In genomic region chr10:75573181-75573580, GRCm38 (mm10) we compare ENCODE assay signal across 28 mouse cellular contexts. TPM values are rescaled to one million over a fixed set of nuclear protein-coding genes. Genes with fewer than 3 reads are reported as not detected.
DNase-seq lines count a peak whose midpoint lies in the region; ATAC-seq and TF ChIP-seq lines count a peak whose summit lies in the region.
"Had no signal": no experiment of that assay in that cellular context is flagged by ENCODE, and none has a peak within 500 bp of the region (broad histone marks: within the 10 kb centered on the region; RNA-seq: fewer than 3 reads in every experiment).

No protein-coding gene starts in this region.

- H3K27ac ChIP-seq in kidney, adult 2 months (ENCODE audit: insufficient read depth, low read depth, low read length): peak overlapping the region; percentile 90
- H3K27ac ChIP-seq in kidney, embryonic 15.5 days: peak overlapping the region; percentile 75
- no peak overlapping the region for H3K27ac ChIP-seq in midbrain, embryonic 10.5 days (replicated peaks)
- H3K27ac ChIP-seq: heart, embryonic 15.5 days; hindbrain, embryonic 12.5 days; hindbrain, postnatal 0 days; intestine, embryonic 15.5 days; left cerebral cortex, adult 2 months; limb, embryonic 13.5 days; lung, embryonic 15.5 days; stomach, embryonic 15.5 days had no signal

- DNase-seq in kidney, adult 2 months: peak; percentile 95
- peak; percentile 77 to 92 for DNase-seq in kidney, postnatal 25 days
- no peak for DNase-seq in adrenal gland, postnatal 25 days
- DNase-seq in gastrocnemius, postnatal 4 days (ENCODE audit: low spot score in 2 of 2): no peak
- DNase-seq in midbrain, embryonic 10.5 days (ENCODE audit: low spot score): no peak
- DNase-seq in adrenal gland, adult (ENCODE audit: inconsistent age in 2 of 2, low spot score in 1 of 2): no peak
- DNase-seq: adrenal gland, postnatal 10 days; B cell, adult 2 months; cerebellum, adult 11-12 months; cerebellum, postnatal 10 days; forebrain, postnatal 0 days; right cerebral cortex, postnatal 25 days; thymus, postnatal 14 days had no signal

- H3K4me2 ChIP-seq in kidney, embryonic 15.5 days: peak overlapping the region; percentile 25
- H3K4me2 ChIP-seq: heart, embryonic 15.5 days; hindbrain, embryonic 12.5 days; intestine, embryonic 15.5 days; limb, embryonic 13.5 days; liver, embryonic 11.5 days; lung, embryonic 15.5 days; midbrain, embryonic 11.5 days; stomach, embryonic 15.5 days had no signal

- H3K4me1 ChIP-seq in kidney, adult 2 months (ENCODE audit: control insufficient read depth, insufficient read depth, low read length): peaks cover 10% of the 10 kb centered on the region; the same call in 1 of the 2 replicates
- peaks cover 46% of the 10 kb centered on the region for H3K4me1 ChIP-seq in kidney, embryonic 15.5 days
- peaks cover 35% of the 10 kb centered on the region for H3K4me1 ChIP-seq in midbrain, embryonic 10.5 days
- H3K4me1 ChIP-seq: lung, embryonic 15.5 days; stomach, embryonic 15.5 days had no signal

- no peaks in the 10 kb centered on the region for H3K36me3 ChIP-seq in kidney, adult 2 months (ENCODE audit: control insufficient read depth, insufficient read depth, low read length)
- H3K36me3 ChIP-seq in kidney, embryonic 15.5 days: no peaks in the 10 kb centered on the region
- H3K36me3 ChIP-seq in midbrain, embryonic 10.5 days: no peaks in the 10 kb centered on the region
- H3K36me3 ChIP-seq: heart, embryonic 15.5 days; hindbrain, embryonic 12.5 days; intestine, embryonic 15.5 days; limb, embryonic 13.5 days; lung, embryonic 15.5 days; stomach, embryonic 15.5 days had no signal

- no peaks in the 10 kb centered on the region for H3K9me3 ChIP-seq in kidney, embryonic 15.5 days (replicated peaks)
- no peaks in the 10 kb centered on the region for H3K9me3 ChIP-seq in midbrain, embryonic 10.5 days (replicated peaks)
- H3K9me3 ChIP-seq: heart, embryonic 15.5 days; hindbrain, embryonic 12.5 days; intestine, embryonic 15.5 days; limb, embryonic 13.5 days; lung, embryonic 15.5 days; stomach, embryonic 15.5 days had no signal

- H3K9ac ChIP-seq in kidney, embryonic 15.5 days: no peak overlapping the region
- H3K9ac ChIP-seq: forebrain, postnatal 0 days; heart, embryonic 15.5 days; hindbrain, embryonic 12.5 days; intestine, embryonic 15.5 days; limb, embryonic 13.5 days; lung, embryonic 15.5 days; stomach, embryonic 15.5 days had no signal

- ATAC-seq in kidney, embryonic 15.5 days (replicated peaks; ENCODE audit: low FRiP score): peak; percentile 68; the same call in 1 of the 2 replicates
- ATAC-seq: forebrain, postnatal 0 days; hindbrain, postnatal 0 days; intestine, embryonic 15.5 days had no signal

- peak overlapping the region; percentile 24 for H3K4me3 ChIP-seq in kidney, adult 2 months (ENCODE audit: insufficient read depth, low read depth, low read length)
- no peak overlapping the region for H3K4me3 ChIP-seq in kidney, embryonic 15.5 days (replicated peaks)
- H3K4me3 ChIP-seq in midbrain, embryonic 10.5 days: no peak overlapping the region
- H3K4me3 ChIP-seq: erythroblast, embryonic 14.5 days; heart, embryonic 15.5 days; hindbrain, embryonic 12.5 days; intestine, embryonic 15.5 days; left cerebral cortex, adult 2 months; limb, embryonic 13.5 days; lung, embryonic 15.5 days; stomach, embryonic 15.5 days had no signal

- TF ChIP-seq POLR2A in kidney, adult 2 months (IDR thresholded peaks at IDR 0.05; ENCODE audit: low read depth, low read length): no peak

- 37% methylated on average over 10 of the region's 10 CpGs for WGBS in kidney, adult 2 months
- 43% methylated on average over 10 of the region's 10 CpGs for WGBS in kidney, embryonic 15.5 days
- 65% methylated on average over 10 of the region's 10 CpGs for WGBS in midbrain, embryonic 10.5 days

- no peaks in the 10 kb centered on the region for H3K27me3 ChIP-seq in kidney, adult 2 months (replicated peaks; ENCODE audit: control insufficient read depth, insufficient read depth, low read length)
- H3K27me3 ChIP-seq in kidney, embryonic 15.5 days: no peaks in the 10 kb centered on the region
- peaks cover 13% of the 10 kb centered on the region for H3K27me3 ChIP-seq in midbrain, embryonic 10.5 days (ENCODE audit: low read depth, poor library complexity, severe bottlenecking)
- H3K27me3 ChIP-seq: hindbrain, embryonic 12.5 days; intestine, embryonic 15.5 days; lung, embryonic 15.5 days; stomach, embryonic 15.5 days had no signal

- no peak for TF ChIP-seq CTCF in kidney, adult 2 months (conservative IDR thresholded peaks at IDR 0.05; ENCODE audit: insufficient read depth, insufficient read length, low read depth, low read length)

RNA-seq across cellular contexts. Expression of gene Ggt1, which starts 11.8 kb away (rescaled TPM):
- 881 and 1,007 TPM in 2 replicates for polyA plus RNA-seq in kidney, adult 2 months (2012; rRNA removed)
- polyA plus RNA-seq in kidney, embryonic 15.5 days (2015; fragmentation: Nextera tagmentation; extraction: Ambion mirVana): 128 and 137 TPM in 2 replicates
- total RNA-seq in adrenal gland, postnatal 25 days (2021): not detected in 2 replicates
- under 1 TPM; 0.66 to 0.80 TPM for total RNA-seq in gastrocnemius, postnatal 4 days (2021)
- polyA plus RNA-seq in midbrain, embryonic 10.5 days (2016; fragmentation: Nextera tagmentation; extraction: Ambion mirVana): 2.7 and 3.1 TPM in 2 replicates
- total RNA-seq: gastrocnemius, adult 8-10 months; heart, postnatal 25 days; megakaryocyte progenitor cell, adult 5-6 weeks had no signal
- polyA plus RNA-seq: erythroblast, embryonic 14.5 days had no signal

RNA-seq across cellular contexts. Expression of gene Lrrc75b, which starts 13.1 kb away (rescaled TPM):
- 2.1 and 2.2 TPM in 2 replicates for polyA plus RNA-seq in kidney, adult 2 months (2012; rRNA removed)
- 3.0 and 3.1 TPM in 2 replicates for polyA plus RNA-seq in kidney, embryonic 15.5 days (2015; fragmentation: Nextera tagmentation; extraction: Ambion mirVana)
- 0.67 TPM in 1 of 2 replicates, not detected in the other for total RNA-seq in adrenal gland, postnatal 25 days (2021)
- total RNA-seq in gastrocnemius, postnatal 4 days (2021): 1 to 10 TPM; 2.8 to 3.3 TPM
- 1.6 and 3.8 TPM in 2 replicates for polyA plus RNA-seq in midbrain, embryonic 10.5 days (2016; fragmentation: Nextera tagmentation; extraction: Ambion mirVana)
- total RNA-seq: megakaryocyte progenitor cell, adult 5-6 weeks had no signal
- polyA plus RNA-seq: erythroblast, embryonic 14.5 days had no signal

RNA-seq across cellular contexts. Expression of gene Ggt5, which starts 16.0 kb away (rescaled TPM):
- polyA plus RNA-seq in kidney, adult 2 months (2012; rRNA removed): 34.5 and 48.3 TPM in 2 replicates
- 6.7 and 7.7 TPM in 2 replicates for polyA plus RNA-seq in kidney, embryonic 15.5 days (2015; fragmentation: Nextera tagmentation; extraction: Ambion mirVana)
- 5.9 and 6.8 TPM in 2 replicates for total RNA-seq in adrenal gland, postnatal 25 days (2021)
- total RNA-seq in gastrocnemius, postnatal 4 days (2021): 10 to 100 TPM; 10.8 to 13.1 TPM
- polyA plus RNA-seq in midbrain, embryonic 10.5 days (2016; fragmentation: Nextera tagmentation; extraction: Ambion mirVana): 0.56 and 1.2 TPM in 2 replicates
- polyA plus RNA-seq: erythroblast, embryonic 14.5 days had no signal

RNA-seq across cellular contexts. Expression of gene Gucd1, which starts 55.4 kb away (rescaled TPM):
- 124 and 164 TPM in 2 replicates for polyA plus RNA-seq in kidney, adult 2 months (2012; rRNA removed)
- 44.2 and 46.0 TPM in 2 replicates for polyA plus RNA-seq in kidney, embryonic 15.5 days (2015; fragmentation: Nextera tagmentation; extraction: Ambion mirVana)
- total RNA-seq in adrenal gland, postnatal 25 days (2021): 28.8 and 32.0 TPM in 2 replicates
- 10 to 100 TPM; 39.5 to 39.9 TPM for total RNA-seq in gastrocnemius, postnatal 4 days (2021)
- polyA plus RNA-seq in midbrain, embryonic 10.5 days (2016; fragmentation: Nextera tagmentation; extraction: Ambion mirVana): 32.1 and 35.7 TPM in 2 replicates

RNA-seq across cellular contexts. Expression of gene Snrpd3, which starts 55.8 kb away (rescaled TPM):
- polyA plus RNA-seq in kidney, adult 2 months (2012; rRNA removed): 27.0 and 41.2 TPM in 2 replicates
- 175 and 183 TPM in 2 replicates for polyA plus RNA-seq in kidney, embryonic 15.5 days (2015; fragmentation: Nextera tagmentation; extraction: Ambion mirVana)
- total RNA-seq in adrenal gland, postnatal 25 days (2021): 82.5 and 104 TPM in 2 replicates
- 100 to 1,000 TPM; 103 to 106 TPM for total RNA-seq in gastrocnemius, postnatal 4 days (2021)
- polyA plus RNA-seq in midbrain, embryonic 10.5 days (2016; fragmentation: Nextera tagmentation; extraction: Ambion mirVana): 271 and 281 TPM in 2 replicates

Comparison
In these comparisons a context has a peak if more than half of its experiments do, and no peak if none do; other contexts are left out.
1. DNase-seq: peak in kidney, adult 2 months (single experiment) and kidney, postnatal 25 days (2 of 2); none in adrenal gland, postnatal 25 days (single experiment), gastrocnemius, postnatal 4 days (0 of 2), midbrain, embryonic 10.5 days (single experiment) and adrenal gland, adult (0 of 2).
2. RNA of gene Ggt1, which starts 11.8 kb away (polyA plus RNA-seq): 881 to 1,007 TPM in kidney, adult 2 months and 128 to 137 TPM in kidney, embryonic 15.5 days; 2.7 to 3.1 TPM in midbrain, embryonic 10.5 days; every median in the first group is over 10 times any median in the second.